Mouse (Mus musculus): ENCODE measurements at regions not wholly inside any gene's neighbourhood (a gene's known extent, or its start where the extent isn't known, plus 50 kb on each side); places are given as distances from the start of the nearest gene placed in this dataset.
A peak's percentile ranks its signal among the peaks of the same experiment; 100 is the strongest.

DNA sequence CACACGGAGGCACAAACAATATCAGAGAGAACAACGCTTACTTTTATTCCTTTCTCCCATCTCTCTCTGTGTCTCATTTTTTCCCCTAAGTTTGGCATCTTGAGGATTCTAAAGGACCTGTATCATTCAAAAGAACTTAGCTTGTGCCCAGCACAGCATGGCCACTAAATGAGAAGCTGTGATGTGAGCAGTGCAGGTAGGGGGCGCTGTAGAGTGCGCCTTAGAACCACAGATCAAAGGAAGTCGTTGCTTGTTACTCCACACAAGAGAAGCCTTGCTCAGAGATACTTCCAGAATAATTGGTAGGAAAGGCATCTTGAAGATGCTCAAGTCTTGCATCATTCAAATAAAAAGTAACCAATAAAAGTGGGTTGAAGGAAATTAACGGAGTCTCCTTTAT, 90.4 kb upstream of the Col1a2 start:
- TF ChIP-seq POLR2A (IDR thresholded peaks at IDR 0.05; ENCODE audit: low read depth, low read length), result no peak
- TF ChIP-seq TCF12 (IDR thresholded peaks at IDR 0.05; ENCODE audit: low read depth, low read length), result no peak
- peak; percentile 81 to 82 for TF ChIP-seq CTCF (conservative IDR thresholded peaks at IDR 0.05 in 1 of 2, IDR thresholded peaks at IDR 0.05 in 1 of 2; ENCODE audit: low read depth in 2 of 2, low read length in 2 of 2)
- TF ChIP-seq ZC3H11A (IDR thresholded peaks at IDR 0.05; ENCODE audit: low read depth, low read length), result no peak
- TF ChIP-seq TBP (conservative IDR thresholded peaks at IDR 0.05; ENCODE audit: low read depth, low read length), result no peak
- TF ChIP-seq CHD1 (IDR thresholded peaks at IDR 0.05; ENCODE audit: low read depth, low read length), result no peak
- no peak for TF ChIP-seq EP300 (IDR thresholded peaks at IDR 0.05; ENCODE audit: low read length)
- TF ChIP-seq SIN3A (IDR thresholded peaks at IDR 0.05; ENCODE audit: low read length), result no peak
- no peak for TF ChIP-seq JUND (conservative IDR thresholded peaks at IDR 0.05; ENCODE audit: low read depth, low read length)

Measured in CH12.LX (cell line).